Mouse (Mus musculus) right cerebral cortex, postnatal 14 days (tissue): Measurements from ENCODE around the gene Dmp1.

Source experiments
- DNase-seq: peaks from one replicate; pipeline ENCODE4 v3.0.0; 2022

Gene Dmp1

DNA sequence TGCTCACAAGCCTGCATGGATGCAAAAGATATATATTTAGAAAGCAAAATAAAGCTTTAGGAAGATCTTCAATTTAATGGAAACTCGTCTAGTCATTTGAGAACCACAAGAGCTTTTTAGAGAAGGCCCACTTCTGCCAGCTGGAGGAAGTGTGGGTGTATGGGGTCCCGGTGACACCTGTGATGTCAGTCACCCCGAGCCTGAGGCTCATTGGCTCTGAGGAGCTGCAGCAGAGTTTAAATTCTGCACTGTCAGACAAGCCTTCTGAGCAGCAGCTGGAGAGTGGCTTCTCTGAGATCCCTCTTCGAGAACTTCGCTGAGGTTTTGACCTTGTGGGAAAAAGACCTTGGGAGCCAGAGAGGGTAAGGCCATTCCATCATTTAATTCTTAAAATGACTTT lies at the start of gene Dmp1:
Gene Dmp1, plus strand, starts transcription at position 263 of the 400 bp plus-strand sequence.
- DNase-seq: no peak

DNA sequence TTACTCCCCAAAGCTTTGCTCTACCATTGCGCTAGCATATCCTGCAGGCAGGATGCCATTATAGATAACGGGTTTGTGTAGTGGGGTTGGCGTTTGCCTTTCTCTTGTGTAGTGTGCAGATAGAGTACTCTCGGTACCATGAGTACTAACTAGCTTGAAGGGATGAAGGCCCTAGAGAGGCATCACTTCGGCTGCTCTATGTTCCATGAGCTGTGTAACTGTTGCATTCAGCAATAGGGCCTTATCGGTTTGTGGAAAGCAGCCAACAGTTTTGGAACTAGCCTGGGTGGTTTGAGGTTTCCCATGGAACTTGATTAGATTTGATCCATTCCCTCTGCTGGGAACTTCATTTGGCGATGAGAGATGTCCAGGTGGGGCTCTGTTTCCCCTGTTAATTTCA lies 44.7 kb upstream of the Dmp1 start:
- no peak for DNase-seq

DNA sequence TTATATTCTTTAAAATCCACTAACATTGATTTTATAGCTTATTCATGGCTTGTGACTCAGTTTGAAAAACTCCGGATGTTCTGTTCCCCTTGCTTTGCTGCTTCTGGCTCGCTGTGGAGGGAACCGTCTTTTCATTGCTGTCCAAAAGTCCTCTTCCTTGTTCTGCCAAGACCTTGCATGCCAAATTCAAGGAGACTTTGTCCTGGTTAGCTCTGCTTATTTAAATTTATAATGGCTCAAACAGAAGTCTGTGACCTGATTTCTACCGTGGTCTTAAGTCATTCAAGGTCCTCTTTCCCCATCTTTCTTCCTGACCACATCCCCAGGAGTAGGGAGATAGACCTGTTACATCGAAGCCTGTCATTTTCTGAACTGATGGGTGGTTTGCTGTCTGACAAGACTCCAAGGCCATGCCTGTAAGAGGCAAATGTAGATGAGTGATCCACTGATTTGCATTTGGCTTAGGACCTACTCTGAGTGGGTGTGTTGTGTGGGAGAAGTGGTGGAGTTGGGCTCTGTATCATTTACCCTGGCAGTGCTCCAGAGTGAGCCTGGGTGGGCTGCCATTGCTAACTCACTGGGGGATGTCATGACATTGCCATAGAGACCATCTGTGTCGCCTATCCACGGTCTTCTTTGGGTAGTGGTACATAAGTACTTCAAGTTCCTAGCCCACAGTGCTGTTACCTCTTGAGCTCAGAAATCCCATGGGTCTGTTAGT lies 43.9 kb upstream of the Dmp1 start:
- peak; percentile 20 for DNase-seq

DNA sequence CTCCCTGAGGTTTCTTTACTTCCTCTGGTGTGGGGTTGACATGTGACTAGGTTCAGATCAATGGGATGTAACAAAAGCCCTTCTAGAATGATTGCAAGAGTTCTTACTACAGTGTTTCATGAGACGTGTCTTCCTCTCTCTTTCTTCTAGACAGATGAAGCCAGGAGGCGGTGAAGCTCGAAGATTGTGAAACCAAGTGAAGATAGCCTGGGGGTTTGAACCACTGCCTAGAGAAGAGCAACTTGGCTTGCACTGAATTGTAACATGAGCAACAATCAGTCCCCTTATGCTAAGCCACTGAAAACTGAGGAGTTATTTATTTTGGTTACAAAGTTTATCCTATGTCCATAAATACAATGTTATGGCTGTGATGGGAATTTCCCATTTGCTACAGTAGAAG lies 41.8 kb upstream of the Dmp1 start:
- no peak for DNase-seq

DNA sequence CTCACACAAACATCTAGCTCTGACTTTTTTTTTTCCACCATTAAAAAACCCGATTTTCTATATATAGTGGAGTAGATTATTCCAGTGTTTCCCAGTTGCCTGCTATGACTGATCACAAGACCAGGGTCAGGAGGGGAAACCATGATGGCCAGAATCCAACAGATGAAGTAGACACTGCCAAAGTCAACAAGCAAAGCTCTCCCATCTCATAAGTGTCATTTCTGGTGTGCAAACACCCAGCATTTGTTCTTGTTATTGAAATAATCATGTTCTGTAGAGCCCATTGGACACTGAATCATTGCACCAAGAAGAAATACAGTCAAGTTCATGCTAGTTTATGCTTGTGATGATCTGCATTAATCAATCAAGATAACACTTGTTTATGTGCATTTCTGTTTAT lies 41.0 kb upstream of the Dmp1 start:
- DNase-seq: no peak

DNA sequence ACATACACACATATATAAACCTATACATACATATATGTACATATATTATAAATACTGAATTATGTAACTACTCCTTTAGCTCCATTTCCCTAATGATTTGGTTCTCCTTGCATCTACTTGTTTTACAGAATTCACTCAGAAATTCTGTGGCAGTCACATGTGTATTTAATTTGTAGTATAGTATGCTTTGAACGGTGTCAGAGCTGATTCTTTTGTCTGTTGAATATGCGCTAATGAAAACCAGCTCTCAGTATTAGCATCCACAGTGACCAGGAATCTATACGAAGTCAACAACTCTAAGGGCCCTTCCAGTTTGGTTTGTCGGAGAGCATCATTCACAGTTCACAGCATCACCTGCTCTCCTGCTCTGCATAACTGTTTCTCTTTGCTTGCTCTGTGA lies 38.9 kb upstream of the Dmp1 start:
- no peak for DNase-seq

GRCm38 (mm10) chr5:104170412-104170811 lies 32.0 kb upstream of the Dmp1 start, which contains the start of gene Dspp:
Dspp (plus strand) TSS chr5:104170712.
- DNase-seq: no peak

- DNase-seq: peak; percentile 36
These were observed 29.3 kb upstream of the Dmp1 start for GRCm38 (mm10) chr5:104173094-104173493.

GRCm38 (mm10) chr5:104183743-104184142 lies 18.7 kb upstream of the Dmp1 start:
- DNase-seq: no peak

- DNase-seq: no peak
These were observed 15.1 kb upstream of the Dmp1 start for GRCm38 (mm10) chr5:104187281-104187680.

GRCm38 (mm10) chr5:104195086-104195485 lies 7.3 kb upstream of the Dmp1 start:
- no peak for DNase-seq

GRCm38 (mm10) chr5:104201153-104201950 lies 1.1 kb upstream of the Dmp1 start:
- no peak for DNase-seq

- no peak for DNase-seq
These were observed 10.1 kb downstream of the Dmp1 start for GRCm38 (mm10) chr5:104212531-104212930.

DNA sequence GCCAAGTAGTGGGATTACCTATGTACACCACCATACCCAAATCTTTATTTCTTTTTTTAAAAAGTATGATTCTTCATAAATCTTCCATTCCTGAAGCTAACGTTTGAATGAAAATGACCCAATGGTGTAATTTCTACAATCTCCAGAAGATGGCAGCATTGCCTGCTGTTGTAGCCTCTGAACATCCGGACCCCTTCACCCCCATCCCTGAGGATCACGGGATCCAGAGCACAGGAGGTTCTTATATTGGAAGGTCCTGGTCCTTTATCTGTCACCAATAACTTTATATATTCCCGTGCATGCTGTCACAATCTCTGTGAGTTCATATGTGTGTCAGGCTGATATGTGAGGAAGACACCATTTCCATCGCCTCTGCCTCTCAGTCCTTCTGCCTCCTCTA lies 16.5 kb downstream of the Dmp1 start:
- no peak for DNase-seq

GRCm38 (mm10) chr5:104224299-104224698 lies 21.9 kb downstream of the Dmp1 start:
- DNase-seq: no peak

- no peak for DNase-seq
These were observed 22.3 kb downstream of the Dmp1 start for GRCm38 (mm10) chr5:104224750-104225149.

DNA sequence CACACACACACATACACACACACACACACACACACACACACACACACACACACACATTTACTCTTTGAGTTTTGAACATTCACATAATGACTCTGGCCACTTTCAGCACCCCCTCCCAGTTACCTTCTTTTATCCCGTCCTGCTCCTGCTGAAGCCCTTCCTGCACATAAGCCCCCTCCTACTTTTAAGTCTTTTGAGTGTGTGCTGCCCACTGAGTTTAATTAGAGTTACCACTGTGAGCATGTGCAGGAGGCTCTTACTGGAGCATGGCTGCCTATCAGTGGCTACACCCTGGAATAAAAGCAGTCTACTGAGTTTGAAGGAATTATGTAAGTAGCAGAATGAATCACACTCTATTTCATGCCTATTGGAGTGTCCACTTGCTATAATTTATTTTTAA lies 26.1 kb downstream of the Dmp1 start:
- no peak for DNase-seq

DNA sequence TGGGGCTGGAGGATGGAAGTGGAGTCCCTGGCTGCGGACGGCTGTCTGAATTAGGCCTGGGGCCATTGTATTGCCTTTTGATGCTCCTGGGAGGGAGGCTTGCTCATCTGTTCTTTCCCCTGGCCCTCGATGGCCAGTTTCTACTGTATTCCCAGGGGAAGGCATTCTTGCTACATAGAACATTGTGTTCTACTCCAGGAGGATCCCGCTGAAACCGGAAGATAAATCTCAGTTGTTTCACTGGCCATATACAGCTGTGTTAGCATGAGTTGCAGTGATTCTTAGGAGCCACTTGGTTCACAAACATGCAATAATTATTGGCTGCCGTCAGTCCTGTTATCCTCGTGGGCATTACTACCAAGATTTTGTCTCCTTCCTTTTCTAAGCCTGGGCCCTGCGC lies 34.3 kb downstream of the Dmp1 start:
- DNase-seq: no peak

DNA sequence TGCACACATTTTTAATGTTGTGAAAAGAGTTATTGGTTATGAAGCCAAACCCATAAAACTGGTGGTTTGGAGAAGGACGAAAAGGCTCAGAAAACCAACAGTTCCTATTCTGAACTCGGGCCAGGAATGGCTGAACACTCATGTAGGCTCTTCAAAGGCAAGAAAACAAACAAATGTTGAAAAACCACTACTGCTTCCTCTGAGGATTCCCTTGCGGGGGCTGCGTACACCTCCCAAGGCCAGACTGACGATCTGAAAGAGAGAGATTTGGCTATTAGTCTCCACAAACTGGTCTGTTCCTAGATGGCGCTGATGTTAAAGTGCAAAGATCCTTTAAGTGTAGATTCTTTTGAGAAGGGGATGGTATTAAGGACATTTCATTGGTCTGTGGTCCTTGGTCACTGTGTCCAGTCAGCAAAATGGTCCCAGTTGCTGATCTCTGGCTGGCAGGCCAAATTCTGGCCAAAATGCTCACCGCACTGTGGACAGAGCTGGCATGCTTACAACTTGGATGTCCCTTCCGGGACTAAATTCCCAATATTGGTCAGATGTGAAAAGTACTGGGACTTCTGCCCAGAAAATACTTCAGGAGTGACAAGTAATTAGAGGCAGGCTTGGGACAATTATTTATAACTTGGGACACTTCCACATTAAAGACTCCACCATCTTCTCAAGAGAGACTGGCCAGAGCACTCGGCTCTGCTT lies 37.4 kb downstream of the Dmp1 start:
- no peak for DNase-seq

GRCm38 (mm10) chr5:104244261-104244660 lies 41.8 kb downstream of the Dmp1 start:
- no peak for DNase-seq

DNA sequence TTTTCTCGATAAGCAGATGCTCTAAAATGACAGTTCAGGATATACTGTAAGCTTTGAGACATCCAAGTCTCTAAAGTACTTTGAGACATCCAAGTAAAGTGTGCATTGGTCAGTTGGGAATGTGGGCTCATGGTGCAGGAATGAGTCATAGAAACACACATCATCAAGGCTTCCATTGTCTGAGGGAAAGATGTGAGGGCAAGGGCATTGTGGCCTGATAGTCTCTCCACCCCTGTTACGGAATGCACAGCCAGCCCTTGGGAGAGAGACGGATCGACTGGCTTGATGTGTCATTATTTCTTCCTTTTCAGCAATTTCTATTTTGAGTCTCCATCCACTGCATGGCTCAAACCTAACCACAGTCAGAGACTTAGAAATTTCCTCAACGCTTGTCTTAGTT lies 49.4 kb downstream of the Dmp1 start:
- DNase-seq: no peak

DNA sequence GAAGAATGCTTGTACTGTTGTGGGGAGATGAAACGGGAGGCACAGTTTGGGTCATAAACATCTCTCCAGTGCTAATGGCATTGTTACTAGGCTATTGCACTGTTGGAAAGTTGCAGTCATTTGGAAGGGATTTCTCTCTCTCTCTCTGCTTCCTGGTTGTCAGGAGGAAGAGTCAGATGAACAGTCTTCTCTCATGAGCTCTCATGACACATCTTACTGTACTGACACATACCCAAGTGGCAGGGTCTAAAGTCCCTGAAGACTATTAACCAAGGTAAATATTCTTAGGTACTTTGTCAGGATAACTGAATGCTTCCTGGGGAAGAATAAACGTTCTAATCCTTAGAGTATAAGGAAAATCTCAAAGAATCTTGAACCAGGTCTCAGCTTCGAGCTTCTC lies 54.2 kb downstream of the Dmp1 start:
- DNase-seq: no peak

GRCm38 (mm10) chr5:104261908-104262461 lies 59.6 kb downstream of the Dmp1 start:
- DNase-seq: no peak
